Mouse (Mus musculus) hindbrain, postnatal 0 days (tissue): ENCODE measurements around the gene Nfat5. TPM values are rescaled to one million over a fixed set of nuclear protein-coding genes. Genes with fewer than 3 reads are reported as not detected.
A peak's percentile ranks its signal among the peaks of the same experiment; 100 is the strongest.

Experiments
- ATAC-seq: fragments of 200-750 bp; cut with Nextera tagmentation; 2 replicates; pipeline ENCODE4 v1.8.0; 2017; ENCODE audit warnings: mild to moderate bottlenecking, moderate TSS enrichment, moderate library complexity
- DNase-seq: peaks from one replicate; pipeline ENCODE4 v3.0.0-alpha.2; 2015; ENCODE audit warnings: low spot score
- H3K27ac ChIP-seq: fragments of 300-500 bp; sonication (generic); 2 replicates; pipeline ENCODE4 v1.5.1; 2014; ENCODE audit warnings: mild to moderate bottlenecking
- H3K27me3 ChIP-seq: fragments of 300-500 bp; sonication (generic); 2 replicates; pipeline ENCODE4 v1.6.1; 2014; ENCODE audit warnings: low read length, mixed read lengths; ENCODE audit not compliant: insufficient read depth
- H3K36me3 ChIP-seq: fragments of 300-500 bp; sonication (generic); 2 replicates; pipeline ENCODE4 v1.6.1; 2014; ENCODE audit warnings: low read length, mixed read lengths; ENCODE audit not compliant: insufficient read depth
- H3K4me1 ChIP-seq: fragments of 300-500 bp; sonication (generic); 2 replicates; pipeline ENCODE4 v1.6.1; 2014; ENCODE audit warnings: antibody characterized with exemption, low read length, mixed read lengths; ENCODE audit not compliant: insufficient read depth
- H3K4me2 ChIP-seq: fragments of 300-500 bp; sonication (generic); 2 replicates; pipeline ENCODE4 v1.6.1; 2014; ENCODE audit warnings: low read depth, mild to moderate bottlenecking, low read length, moderate library complexity, mixed read lengths
- H3K4me3 ChIP-seq: fragments of 300-500 bp; sonication (generic); 2 replicates; pipeline ENCODE4 v1.5.1; 2014; ENCODE audit warnings: low read length
- H3K9ac ChIP-seq: fragments of 300-500 bp; sonication (generic); replicated peaks from 2 replicates; pipeline ENCODE4 v1.6.1; 2014; ENCODE audit warnings: mild to moderate bottlenecking, low read length, moderate library complexity, mixed read lengths
- H3K9me3 ChIP-seq: fragments of 300-500 bp; sonication (generic); 2 replicates; pipeline ENCODE4 v1.6.1; 2016; ENCODE audit warnings: low read length, mixed read lengths
- CTCF ChIP-seq: IDR thresholded peaks from 2 replicates; pipeline ENCODE4 v1.5.1; 2016; ENCODE audit warnings: antibody characterized with exemption, control low read depth, low read depth
- WGBS: fragments of 180-500 bp; shearing (Covaris S2); extraction: QIAGEN DNeasy Blood & Tissue Kit; methylation state at CpG from one replicate; pipeline ENCODE4 v1.1.7; 2014; 5-methylcytosine and 5-hydroxymethylcytosine counted together
- polyA plus RNA-seq: library from polyadenylated mRNA; unstranded; fragments of >200 nt; fragmentation: Nextera tagmentation; extraction: Ambion mirVana; gene quantifications from 2 replicates; pipeline ENCODE4 v1.2.1, GENCODE M21; 2015
- total RNA-seq: library from RNA; depleted of rRNA; stranded (reverse); fragments of >200 nt; gene quantifications from 2 replicates; pipeline ENCODE4 v1.2.3, GENCODE M21; 2014

The Nfat5 gene
- total and polyA plus RNA-seq, 2 experiments from 2014 or later = 6.9 to 22.8 TPM

DNA sequence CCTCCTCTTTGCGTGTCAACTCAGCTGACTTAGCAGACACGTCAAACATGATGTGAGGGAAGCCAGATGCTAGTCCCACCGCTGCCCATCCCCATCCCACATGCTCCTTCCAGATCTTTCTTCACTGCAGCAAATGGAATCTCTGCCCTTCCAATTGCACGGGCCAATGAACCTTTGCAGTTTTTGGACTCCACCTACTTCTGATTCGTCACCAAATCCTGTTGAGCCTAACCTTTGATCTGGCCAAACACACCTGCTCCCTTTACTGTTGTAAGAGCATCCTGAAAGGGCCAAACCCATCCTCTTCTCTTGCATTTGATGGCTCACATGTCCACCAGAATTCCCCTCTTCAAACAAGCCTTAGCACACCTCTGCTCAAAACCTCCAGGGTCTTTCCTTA lies 91.4 kb downstream of the Nfat5 start:
- Histone ChIP-seq H3K9me3 (no peaks in the 10 kb centered on the region), H3K4me2 (no peak overlapping the region), H3K27ac (no peak overlapping the region), H3K4me1 (peaks cover under 1% of the 10 kb centered on the region; the same call in 1 of the 2 replicates), H3K27me3 (no peaks in the 10 kb centered on the region), H3K36me3 (0 out of 2 replicates have a peak, but pooled peaks cover 4% of the 10 kb centered on the region), H3K4me3 (no peak overlapping the region), H3K9ac (no peak overlapping the region)
- no peak for DNase-seq
- ATAC-seq = no peak
- no peak for TF ChIP-seq CTCF
- 59% methylated on average over 5 of the region's 5 CpGs for WGBS

DNA sequence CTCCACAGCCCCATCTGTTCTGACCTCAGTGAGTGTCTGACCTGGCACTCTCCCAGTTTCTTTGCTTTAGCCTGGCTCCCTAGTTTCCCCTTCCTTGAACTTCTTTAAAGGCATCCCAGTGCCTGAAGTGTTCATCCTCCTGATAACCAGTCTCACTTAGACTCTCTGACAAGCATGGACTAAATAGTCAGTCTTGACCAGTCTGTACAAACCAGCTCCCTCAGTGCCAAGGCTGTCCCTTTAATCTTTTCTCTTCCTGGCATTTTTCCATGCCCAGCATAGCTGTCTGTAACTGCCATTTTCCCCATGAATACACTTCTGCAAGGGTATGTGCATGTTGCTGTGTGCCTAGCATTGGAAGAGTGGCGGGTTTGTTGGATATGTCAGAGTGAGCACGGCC lies 91.8 kb downstream of the Nfat5 start:
- Histone ChIP-seq H3K9me3 (no peaks in the 10 kb centered on the region), H3K4me3 (no peak overlapping the region), H3K27ac (no peak overlapping the region), H3K4me1 (peaks cover 4% of the 10 kb centered on the region; the same call in 1 of the 2 replicates), H3K36me3 (0 out of 2 replicates have a peak, but pooled peaks cover 3% of the 10 kb centered on the region), H3K9ac (no peak overlapping the region), H3K4me2 (no peak overlapping the region), H3K27me3 (no peaks in the 10 kb centered on the region)
- DNase-seq (no peak), ATAC-seq (no peak)
- no peak for TF ChIP-seq CTCF
- WGBS = 56% methylated on average over 2 of the region's 2 CpGs

DNA sequence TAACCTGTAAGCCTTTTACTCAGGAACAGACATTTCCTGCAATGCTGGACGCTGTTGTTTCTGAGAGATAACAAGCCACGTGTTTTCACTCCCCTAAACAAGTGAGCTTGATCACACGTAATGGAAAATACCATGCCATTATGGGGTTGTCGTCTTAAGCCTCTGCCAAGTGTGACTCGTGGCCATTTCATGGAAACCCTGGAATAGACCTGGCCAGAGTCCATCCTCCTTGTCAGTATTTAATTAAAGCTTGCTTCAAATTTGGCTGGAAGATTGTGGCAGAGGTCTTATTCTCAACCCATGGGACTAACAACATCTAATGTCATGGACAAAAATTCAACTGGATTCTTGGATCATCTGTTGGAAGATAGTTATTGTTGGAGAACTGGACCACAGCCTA lies 92.9 kb downstream of the Nfat5 start:
- no peak overlapping the region for H3K4me2 ChIP-seq
- 42% methylated on average over 5 of the region's 5 CpGs for WGBS
- no peak for ATAC-seq
- H3K4me1 ChIP-seq = peaks cover 4% of the 10 kb centered on the region; the same call in 1 of the 2 replicates
- H3K9me3 ChIP-seq = no peaks in the 10 kb centered on the region
- no peaks in the 10 kb centered on the region for H3K36me3 ChIP-seq
- DNase-seq = peak; percentile 26
- H3K27me3 ChIP-seq = no peaks in the 10 kb centered on the region
- no peak overlapping the region for H3K27ac ChIP-seq
- TF ChIP-seq CTCF = no peak
- H3K9ac ChIP-seq = no peak overlapping the region
- H3K4me3 ChIP-seq = no peak overlapping the region

DNA sequence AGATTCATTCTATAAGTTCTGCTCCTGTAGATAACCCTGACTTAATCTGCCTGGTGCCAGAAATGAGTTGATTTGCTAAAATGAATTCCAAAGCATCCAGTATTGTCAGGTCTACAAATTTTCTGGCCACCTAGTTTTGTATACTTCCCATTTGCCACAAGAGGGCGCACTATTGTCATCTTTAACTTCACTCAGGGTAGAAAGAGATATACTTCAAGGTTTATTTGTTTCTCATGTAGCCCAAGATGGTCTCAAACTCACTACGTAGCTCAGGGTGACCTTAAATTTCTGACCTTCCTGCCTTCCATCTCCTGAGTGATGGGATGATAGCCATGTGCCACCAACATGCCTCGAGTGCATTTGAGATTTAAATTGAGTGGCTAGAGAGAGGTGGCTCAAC lies 93.4 kb downstream of the Nfat5 start:
- TF ChIP-seq CTCF = peak; percentile 73
- DNase-seq (peak; percentile 83), ATAC-seq (no peak)
- H3K4me1 ChIP-seq = peaks cover 4% of the 10 kb centered on the region; the same call in 1 of the 2 replicates
- H3K27me3 ChIP-seq = no peaks in the 10 kb centered on the region
- no peak overlapping the region for H3K4me3 ChIP-seq
- H3K36me3 ChIP-seq = no peaks in the 10 kb centered on the region
- 34% methylated on average over 3 of the region's 3 CpGs for WGBS
- H3K9ac ChIP-seq = no peak overlapping the region
- H3K9me3 ChIP-seq = no peaks in the 10 kb centered on the region
- no peak overlapping the region for H3K4me2 ChIP-seq
- no peak overlapping the region for H3K27ac ChIP-seq

DNA sequence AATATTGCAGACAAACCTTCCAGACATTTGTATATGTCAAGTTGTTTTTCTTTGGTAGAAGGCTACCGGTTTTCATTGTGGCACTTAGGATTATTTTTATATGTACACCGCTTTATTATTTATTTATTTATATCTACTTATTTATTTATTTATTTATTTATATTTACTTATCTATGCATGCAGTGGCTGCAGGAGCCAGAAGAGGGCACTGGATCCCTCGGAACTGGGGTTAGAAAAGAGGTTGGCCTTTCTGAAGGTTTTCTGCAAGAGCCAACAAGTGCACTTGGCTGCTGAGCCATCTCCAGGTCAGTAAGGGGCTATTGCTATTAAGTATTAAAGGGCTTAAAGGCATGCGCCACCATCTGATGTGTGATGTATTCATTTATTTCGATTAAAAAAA lies 94.6 kb downstream of the Nfat5 start:
- no peak for ATAC-seq
- Histone ChIP-seq H3K27me3 (no peaks in the 10 kb centered on the region), H3K4me3 (no peak overlapping the region), H3K4me1 (peaks cover 4% of the 10 kb centered on the region; the same call in 1 of the 2 replicates), H3K27ac (no peak overlapping the region), H3K4me2 (no peak overlapping the region), H3K9ac (no peak overlapping the region), H3K9me3 (no peaks in the 10 kb centered on the region), H3K36me3 (no peaks in the 10 kb centered on the region)
- WGBS = 62% methylated on average over 5 of the region's 5 CpGs
- peak; percentile 70 for DNase-seq
- peak; percentile 56 for TF ChIP-seq CTCF

DNA sequence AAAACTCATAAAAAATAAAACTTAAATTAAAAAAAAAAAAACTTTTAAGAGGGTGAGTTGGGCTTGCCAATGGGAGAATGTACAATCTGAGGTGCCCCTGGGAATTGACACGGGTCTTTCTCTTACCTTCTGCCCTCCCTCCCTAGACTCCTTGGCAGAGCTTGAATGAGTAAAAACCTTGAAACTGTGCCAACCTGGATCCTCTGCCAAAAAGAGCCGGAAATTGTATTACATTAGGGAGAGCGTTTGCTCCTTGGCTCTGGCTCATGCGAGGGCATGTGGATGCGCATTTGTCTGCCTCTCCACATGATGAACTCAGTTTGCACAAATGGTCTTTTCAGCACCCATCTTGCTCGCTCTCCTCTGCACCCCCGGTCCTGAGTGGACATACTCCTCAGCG lies 96.3 kb downstream of the Nfat5 start:
- Histone ChIP-seq H3K9ac (no peak overlapping the region), H3K9me3 (no peaks in the 10 kb centered on the region), H3K4me2 (0 out of 2 replicates have a peak overlapping the region, but pooled peaks have one; percentile 18), H3K36me3 (no peaks in the 10 kb centered on the region), H3K27me3 (no peaks in the 10 kb centered on the region), H3K4me1 (peaks cover 4% of the 10 kb centered on the region; the same call in 1 of the 2 replicates), H3K4me3 (no peak overlapping the region), H3K27ac (no peak overlapping the region)
- TF ChIP-seq CTCF = no peak
- ATAC-seq = peak; percentile 75
- DNase-seq = peak; percentile 93
- WGBS = 38% methylated on average over 8 of the region's 8 CpGs

DNA sequence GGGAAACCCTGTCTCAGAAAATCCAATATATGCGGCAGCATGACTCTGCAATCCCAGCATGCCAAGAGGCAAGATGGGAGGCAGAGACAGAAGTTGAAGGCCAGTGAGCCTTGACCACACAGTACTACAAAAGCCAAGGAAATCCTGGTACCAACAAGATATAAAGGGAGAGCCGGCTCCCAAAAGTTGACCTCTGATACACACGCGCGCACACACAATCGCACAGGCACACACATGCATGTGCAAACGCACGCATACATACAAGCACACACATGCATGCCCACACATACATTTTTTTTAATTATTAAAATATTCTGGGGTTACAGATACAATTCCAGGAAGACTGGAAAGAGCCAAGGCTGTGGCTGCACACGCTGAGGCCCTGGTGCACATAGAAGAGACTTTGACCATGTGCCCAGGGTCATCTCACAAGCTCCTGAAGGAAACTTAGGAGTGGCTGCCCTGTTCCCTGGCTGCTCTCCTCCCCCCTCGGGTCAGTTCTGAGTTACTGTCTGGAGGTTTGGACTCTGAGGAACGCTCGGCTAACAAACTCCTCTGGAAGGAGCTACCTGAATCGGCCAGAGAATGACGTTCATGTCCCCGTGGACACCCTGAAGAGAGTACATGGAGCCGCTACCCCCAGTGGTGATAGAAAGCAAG lies 97.3 kb downstream of the Nfat5 start:
- no peaks in the 10 kb centered on the region for H3K9me3 ChIP-seq
- H3K4me1 ChIP-seq = peaks cover 4% of the 10 kb centered on the region; the same call in 1 of the 2 replicates
- no peaks in the 10 kb centered on the region for H3K36me3 ChIP-seq
- TF ChIP-seq CTCF = no peak
- no peak for ATAC-seq
- WGBS = 92% methylated on average over 16 of the region's 16 CpGs
- no peak overlapping the region for H3K9ac ChIP-seq
- no peak overlapping the region for H3K4me3 ChIP-seq
- no peaks in the 10 kb centered on the region for H3K27me3 ChIP-seq
- no peak overlapping the region for H3K27ac ChIP-seq
- no peak for DNase-seq
- H3K4me2 ChIP-seq = no peak overlapping the region
